ENCODE assay signal across 15 mouse cellular contexts in genomic region chr11:8657493-8657892, GRCm38 (mm10). TPM values are rescaled to one million over a fixed set of nuclear protein-coding genes. Genes with fewer than 3 reads are reported as not detected.
DNase-seq lines count a peak whose midpoint lies in the region; ATAC-seq and TF ChIP-seq lines count a peak whose summit lies in the region.
"Had no signal": no experiment of that assay in that cellular context is flagged by ENCODE, and none has a peak within 500 bp of the region (broad histone marks: within the 10 kb centered on the region; RNA-seq: fewer than 3 reads in every experiment).

No protein-coding gene starts in this region.

- 52% methylated on average over 8 of the region's 8 CpGs for WGBS in embryonic facial prominence, embryonic 14.5 days
- WGBS in limb, embryonic 14.5 days = 66% methylated on average over 8 of the region's 8 CpGs

- H3K27ac ChIP-seq in embryonic facial prominence, embryonic 14.5 days (replicated peaks; ENCODE audit: low read depth, low read length) = peak overlapping the region; percentile 54; the same call in 1 of the 2 replicates
- H3K27ac ChIP-seq in limb, embryonic 14.5 days (replicated peaks; ENCODE audit: low read depth, low read length) = peak overlapping the region; percentile 70
- H3K27ac ChIP-seq: hindbrain, embryonic 12.5 days had no signal

- peaks cover 78% of the 10 kb centered on the region for H3K4me1 ChIP-seq in embryonic facial prominence, embryonic 14.5 days (ENCODE audit: control insufficient read depth, insufficient read depth, low read length)
- peaks cover 92% of the 10 kb centered on the region for H3K4me1 ChIP-seq in limb, embryonic 14.5 days (ENCODE audit: control insufficient read depth, insufficient read depth, low read length)

- no peak overlapping the region for H3K9ac ChIP-seq in embryonic facial prominence, embryonic 14.5 days (ENCODE audit: low read depth, low read length)
- no peak overlapping the region for H3K9ac ChIP-seq in limb, embryonic 14.5 days (ENCODE audit: low read depth, low read length, severe bottlenecking)
- H3K9ac ChIP-seq: hindbrain, embryonic 12.5 days; lung, embryonic 14.5 days had no signal

- intact Hi-C loops in heart, postnatal 25 days (cut with DNase I) = no loop called here

- peak; percentile 55 for DNase-seq in layer of hippocampus, adult 11-12 months (ENCODE audit: low spot score)
- DNase-seq in layer of hippocampus, postnatal 10 days (ENCODE audit: low spot score in 2 of 2) = no peak
- DNase-seq in embryonic facial prominence, embryonic 14.5 days (ENCODE audit: low spot score) = no peak
- DNase-seq in limb, embryonic 14.5 days (ENCODE audit: low spot score) = no peak
- no peak for DNase-seq in neural tube, embryonic 10.5 days (ENCODE audit: extremely low spot score, low spot score)
- no peak for DNase-seq in cerebellum, adult 9-10 months
- DNase-seq in heart, postnatal 25 days (ENCODE audit: low spot score) = no peak
- DNase-seq: heart, adult 18-20 months; lung, embryonic 14.5 days; thymus, postnatal 14 days had no signal

- 0 out of 2 replicates have a peak, but pooled peaks cover 5% of the 10 kb centered on the region for H3K9me3 ChIP-seq in embryonic facial prominence, embryonic 14.5 days (ENCODE audit: control insufficient read depth, low read length)
- no peaks in the 10 kb centered on the region for H3K9me3 ChIP-seq in limb, embryonic 14.5 days (ENCODE audit: control insufficient read depth, low read length)
- H3K9me3 ChIP-seq: hindbrain, embryonic 12.5 days had no signal

- no peaks in the 10 kb centered on the region for H3K36me3 ChIP-seq in embryonic facial prominence, embryonic 14.5 days (ENCODE audit: control insufficient read depth, insufficient read depth, low read length)
- peaks cover 7% of the 10 kb centered on the region; the same call in 1 of the 2 replicates for H3K36me3 ChIP-seq in limb, embryonic 14.5 days (ENCODE audit: control insufficient read depth, insufficient read depth, low read length)
- H3K36me3 ChIP-seq: G1E; hindbrain, embryonic 12.5 days had no signal

- no peak overlapping the region for H3K4me3 ChIP-seq in embryonic facial prominence, embryonic 14.5 days (ENCODE audit: low read depth, low read length)
- no peak overlapping the region for H3K4me3 ChIP-seq in limb, embryonic 14.5 days (replicated peaks; ENCODE audit: low read length)
- H3K4me3 ChIP-seq: hindbrain, embryonic 12.5 days; megakaryocyte, embryonic 14.5 days had no signal

- H3K4me2 ChIP-seq in embryonic facial prominence, embryonic 14.5 days (ENCODE audit: low read depth, low read length) = no peak overlapping the region
- no peak overlapping the region for H3K4me2 ChIP-seq in limb, embryonic 14.5 days (replicated peaks; ENCODE audit: low read depth, low read length, severe bottlenecking)
- H3K4me2 ChIP-seq: hindbrain, embryonic 12.5 days; lung, embryonic 14.5 days had no signal

- ATAC-seq in common myeloid progenitor, adult 5-6 weeks (replicated peaks; ENCODE audit: low read depth, poor library complexity, severe bottlenecking) = 0 out of 2 replicates have a peak, but pooled peaks have one; percentile 10
- ATAC-seq in embryonic facial prominence, embryonic 14.5 days (ENCODE audit: low read depth) = no peak
- no peak for ATAC-seq in limb, embryonic 14.5 days (ENCODE audit: low FRiP score, low read depth)
- ATAC-seq: intestine, embryonic 16.5 days had no signal

- H3K27me3 ChIP-seq in embryonic facial prominence, embryonic 14.5 days (replicated peaks; ENCODE audit: control insufficient read depth, insufficient read depth, low read length) = no peaks in the 10 kb centered on the region
- H3K27me3 ChIP-seq in limb, embryonic 14.5 days (ENCODE audit: control insufficient read depth, insufficient read depth, low read length) = no peaks in the 10 kb centered on the region
- H3K27me3 ChIP-seq: hindbrain, embryonic 12.5 days had no signal

- TF ChIP-seq POLR2A in limb, embryonic 14.5 days (IDR thresholded peaks at IDR 0.05; ENCODE audit: borderline replicate concordance, extremely low read depth, insufficient read depth, insufficient read length) = no peak

RNA-seq across cellular contexts. Expression of gene Tns3, which starts 6.8 kb away (rescaled TPM):
- total RNA-seq in layer of hippocampus, postnatal 10 days (2021) = 10 to 100 TPM; 39.5 to 42.5 TPM
- 9.9 and 16.8 TPM in 2 replicates for total RNA-seq in common myeloid progenitor, adult 5-6 weeks (2017)
- polyA plus RNA-seq in embryonic facial prominence, embryonic 14.5 days (2014; fragmentation: Nextera tagmentation; extraction: Ambion mirVana) = 19.3 and 20.5 TPM in 2 replicates
- polyA plus RNA-seq in limb, embryonic 14.5 days (2012; rRNA removed) = 59.1 and 77.2 TPM in 2 replicates
- 27.4 and 33.3 TPM in 2 replicates for polyA plus RNA-seq in limb, embryonic 14.5 days (2014; fragmentation: Nextera tagmentation; extraction: Ambion mirVana)
- total RNA-seq in heart, postnatal 25 days (2021) = 10 to 100 TPM; 21.2 to 21.4 TPM
- polyA plus RNA-seq: G1E had no signal
